Mouse (Mus musculus): ENCODE results near the gene Myl9.
A peak's percentile ranks its signal among the peaks of the same experiment; 100 is the strongest.

The Myl9 gene

DNA sequence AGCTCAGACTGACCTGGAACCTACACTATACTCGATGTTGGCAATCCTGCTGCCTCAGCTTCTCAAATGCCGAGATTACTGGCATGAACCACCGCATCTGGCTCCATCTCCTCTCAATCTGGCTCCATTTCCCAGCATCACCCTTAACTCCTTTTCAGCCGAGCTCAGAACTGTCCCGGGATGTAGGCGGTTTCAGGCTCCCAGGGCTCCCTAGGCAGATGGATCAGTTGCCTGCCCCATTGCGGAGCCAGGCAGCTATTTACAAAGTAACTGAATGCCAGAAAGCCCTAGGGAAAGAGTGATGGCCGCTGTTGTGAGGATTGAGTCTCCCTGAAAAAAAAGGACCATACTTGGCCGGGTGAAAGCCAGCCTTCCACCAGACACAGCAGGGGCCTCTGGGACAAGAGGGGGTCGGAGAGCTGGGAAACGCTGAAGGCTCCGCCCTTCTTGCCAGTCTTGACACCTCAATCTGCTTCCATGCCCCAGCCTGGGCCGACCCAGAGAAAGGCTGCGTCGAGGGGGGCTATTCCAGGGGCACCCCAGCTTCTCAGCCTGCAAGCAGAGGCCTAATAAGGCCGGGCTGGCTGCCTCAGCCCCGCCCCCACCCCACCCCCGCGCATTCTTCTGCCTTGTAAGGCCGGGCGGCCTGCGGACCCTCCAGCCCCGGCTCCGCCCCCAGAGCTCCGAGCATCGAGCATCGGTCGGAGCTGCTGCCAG lies at the start of gene Myl9:
TSS of gene Myl9 (plus strand) at position 683 of the 717 bp plus-strand sequence.
- DNase-seq (ENCODE audit: low spot score in 2 of 2), result no peak

GRCm38 (mm10) chr2:156726344-156726743 lies 48.9 kb upstream of the Myl9 start:
- DNase-seq (ENCODE audit: low spot score in 2 of 2), result no peak

GRCm38 (mm10) chr2:156726878-156727277 lies 48.3 kb upstream of the Myl9 start:
- DNase-seq (ENCODE audit: low spot score in 2 of 2), result no peak

DNA sequence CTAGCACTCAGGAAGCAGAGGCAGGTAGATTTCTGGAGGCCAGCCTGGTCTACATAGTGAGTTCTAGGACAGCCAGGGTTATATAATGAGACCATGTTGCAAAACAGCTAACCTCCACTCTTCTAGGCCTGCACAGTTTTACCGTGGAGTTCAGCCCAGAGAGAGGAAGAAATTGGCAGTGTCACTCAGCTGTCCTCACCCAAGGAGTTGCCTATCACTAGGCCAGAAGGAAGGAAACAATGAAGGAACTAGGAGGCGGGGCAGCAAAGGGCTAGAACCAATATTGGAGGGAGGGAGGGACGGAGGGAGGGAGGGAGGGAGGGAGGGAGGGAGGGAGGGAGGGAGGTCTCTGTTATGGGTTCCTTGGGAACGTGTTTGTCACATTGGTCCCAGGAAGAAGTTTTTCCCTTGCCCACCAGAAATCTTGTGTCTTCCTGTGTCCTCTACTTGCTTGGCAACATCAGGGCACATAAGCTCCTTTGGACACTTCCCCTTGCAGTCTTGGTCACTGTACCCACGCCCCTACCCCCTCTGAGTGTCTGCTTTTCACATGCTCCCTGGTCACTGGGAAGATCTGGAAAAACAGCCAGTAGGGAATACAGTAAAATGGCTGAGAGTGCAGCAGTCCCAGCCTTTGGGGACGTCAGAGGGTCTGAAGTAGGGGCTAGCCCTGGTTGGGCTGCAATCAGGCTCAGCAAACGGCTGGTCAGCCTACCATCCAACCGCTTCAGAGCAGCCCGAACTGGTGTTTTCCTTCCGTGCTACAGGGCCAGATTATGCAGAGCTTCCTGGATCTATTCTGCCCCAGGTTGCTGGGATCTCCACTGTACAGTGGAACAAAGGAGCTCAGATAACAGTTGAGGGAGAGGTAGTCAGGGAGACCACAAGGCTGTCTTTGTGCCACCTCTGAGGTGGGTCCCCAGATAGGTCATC lies 45.4 kb upstream of the Myl9 start:
- DNase-seq (ENCODE audit: low spot score in 2 of 2), result no peak

DNA sequence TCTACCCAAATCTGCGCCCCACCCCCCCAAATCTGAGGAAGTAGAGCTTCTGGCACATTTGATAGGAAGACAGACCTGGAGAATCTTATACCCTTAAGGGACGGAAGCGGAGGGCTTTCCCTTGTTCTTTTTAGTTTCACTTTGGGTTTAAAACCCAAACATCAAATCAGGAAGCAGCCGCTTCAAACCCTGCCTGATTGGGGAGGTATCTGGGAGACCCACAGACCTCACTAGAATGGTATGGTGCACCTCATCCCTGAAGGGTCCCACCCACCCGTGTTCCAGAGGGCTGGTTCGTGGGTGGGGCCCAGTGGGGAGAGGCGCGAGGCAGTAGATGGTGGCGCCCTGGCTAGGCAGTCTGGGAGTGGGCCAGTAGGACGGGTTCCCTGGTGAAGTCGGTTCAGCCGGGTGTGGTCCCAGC lies 44.7 kb upstream of the Myl9 start:
- no peak for DNase-seq (ENCODE audit: low spot score in 2 of 2)

DNA sequence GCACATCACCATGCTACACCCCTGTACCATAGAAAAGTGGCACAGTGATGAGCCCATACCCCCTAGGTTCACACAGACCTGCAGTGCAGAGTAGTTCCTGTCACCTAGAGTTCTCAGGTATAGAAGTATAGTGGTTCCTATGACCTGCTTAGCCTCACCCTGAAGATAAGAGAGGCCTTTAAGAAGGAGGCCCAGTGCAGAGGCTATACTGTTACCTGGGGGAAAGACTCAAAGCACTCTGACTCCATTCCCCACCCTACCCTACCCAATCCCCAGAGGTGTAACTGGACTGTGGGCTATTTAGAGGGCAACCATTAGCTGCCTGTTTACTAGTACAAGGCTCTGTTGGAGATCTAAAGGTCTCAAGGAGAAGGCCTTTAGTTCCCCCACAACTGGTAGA lies 43.6 kb upstream of the Myl9 start:
- DNase-seq (ENCODE audit: low spot score in 2 of 2), result no peak

DNA sequence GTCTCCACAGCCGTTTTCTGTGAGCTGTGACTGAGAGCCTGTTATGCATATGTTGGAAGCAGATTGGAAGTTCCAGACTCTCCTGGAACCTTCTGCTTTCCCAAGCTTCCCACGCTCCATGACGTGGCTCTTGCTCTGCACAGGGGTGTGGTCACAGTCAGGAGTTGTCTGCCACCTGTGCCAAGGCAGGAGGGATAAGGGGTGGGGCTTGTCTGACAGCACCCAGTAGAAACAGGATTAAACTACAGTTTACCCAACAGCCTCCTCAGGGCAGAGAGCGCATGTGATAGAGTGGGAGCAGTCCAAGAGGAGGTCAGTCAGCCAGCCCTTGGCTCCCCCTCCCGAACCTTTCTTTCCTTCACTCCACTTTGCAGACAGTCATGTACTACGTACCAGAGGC lies 43.1 kb upstream of the Myl9 start:
- peak; percentile 30 to 61 for DNase-seq (ENCODE audit: low spot score in 2 of 2)

- no peak for DNase-seq (ENCODE audit: low spot score in 2 of 2)
These were observed 39.4 kb upstream of the Myl9 start for GRCm38 (mm10) chr2:156735761-156736335.

- no peak for DNase-seq (ENCODE audit: low spot score in 2 of 2)
These were observed 38.4 kb upstream of the Myl9 start for GRCm38 (mm10) chr2:156736846-156737245.

GRCm38 (mm10) chr2:156737976-156738375 lies 37.2 kb upstream of the Myl9 start:
- DNase-seq (ENCODE audit: low spot score in 2 of 2), result no peak

DNA sequence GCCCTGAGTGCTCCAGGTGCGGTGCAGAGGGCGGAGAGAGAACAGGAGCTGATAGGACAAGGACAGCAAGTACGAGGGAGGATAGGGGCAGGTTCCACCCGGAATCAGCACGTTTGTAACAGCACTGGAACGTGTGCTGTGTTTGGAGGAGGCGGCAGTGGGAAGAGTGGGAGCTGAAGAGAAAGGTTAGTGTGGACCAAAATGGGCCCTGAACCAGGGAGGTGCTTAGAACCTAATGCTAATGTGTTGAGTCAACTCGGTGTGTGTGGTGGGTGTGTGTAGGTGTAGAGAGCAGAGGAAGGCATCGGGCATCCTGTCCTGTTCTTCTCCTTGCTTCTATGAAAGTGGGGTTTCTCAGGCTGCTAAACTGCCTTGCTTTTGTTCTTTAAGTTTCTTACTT lies 34.0 kb upstream of the Myl9 start:
- no peak for DNase-seq (ENCODE audit: low spot score in 2 of 2)

DNA sequence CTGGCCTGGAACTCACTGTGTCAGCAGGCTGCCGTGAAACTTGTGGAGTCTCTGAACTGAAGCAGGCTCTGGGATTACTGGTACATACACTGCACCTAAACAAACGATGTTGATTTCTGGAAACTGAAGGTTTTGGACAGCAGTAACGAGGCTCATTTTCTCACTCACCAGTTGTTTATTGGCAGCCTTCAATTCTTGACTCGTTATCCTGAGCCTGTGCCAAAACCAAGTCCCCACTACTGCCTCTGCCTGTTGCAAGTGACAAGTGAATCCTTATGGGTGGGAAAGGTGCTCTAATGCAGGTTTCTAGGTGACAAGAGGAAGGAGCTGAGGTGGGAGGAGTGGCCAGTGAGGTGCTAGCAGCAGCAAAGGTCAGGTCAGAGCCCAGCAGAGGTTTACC lies 33.2 kb upstream of the Myl9 start:
- no peak for DNase-seq (ENCODE audit: low spot score in 2 of 2)

DNA sequence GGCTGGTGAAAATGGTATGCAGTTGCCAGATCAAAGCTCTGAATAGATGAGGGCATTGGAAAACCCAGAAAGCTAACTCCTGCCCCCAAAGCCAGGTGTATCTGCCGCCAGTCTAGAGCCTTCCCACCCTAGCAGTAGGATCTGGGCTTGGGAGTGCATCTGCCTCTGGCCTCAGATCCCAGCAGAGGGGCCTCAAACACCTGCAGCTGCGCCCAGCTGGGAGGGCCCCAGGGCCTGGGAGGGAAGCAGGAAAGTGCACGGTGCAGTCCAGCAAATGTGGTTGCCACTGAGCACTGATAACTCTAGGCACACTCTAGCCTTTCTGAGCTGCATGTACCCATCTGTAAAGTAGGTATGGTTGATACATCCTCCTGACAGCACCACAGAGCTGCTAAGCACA lies 32.0 kb upstream of the Myl9 start:
- no peak for DNase-seq (ENCODE audit: low spot score in 2 of 2)

- DNase-seq (ENCODE audit: low spot score in 2 of 2), result no peak
These were observed 30.8 kb upstream of the Myl9 start for GRCm38 (mm10) chr2:156744414-156744813.

- DNase-seq (ENCODE audit: low spot score in 2 of 2), result no peak
These were observed 27.9 kb upstream of the Myl9 start for GRCm38 (mm10) chr2:156747315-156747714.

GRCm38 (mm10) chr2:156749687-156750086 lies 25.5 kb upstream of the Myl9 start:
- no peak for DNase-seq (ENCODE audit: low spot score in 2 of 2)

DNA sequence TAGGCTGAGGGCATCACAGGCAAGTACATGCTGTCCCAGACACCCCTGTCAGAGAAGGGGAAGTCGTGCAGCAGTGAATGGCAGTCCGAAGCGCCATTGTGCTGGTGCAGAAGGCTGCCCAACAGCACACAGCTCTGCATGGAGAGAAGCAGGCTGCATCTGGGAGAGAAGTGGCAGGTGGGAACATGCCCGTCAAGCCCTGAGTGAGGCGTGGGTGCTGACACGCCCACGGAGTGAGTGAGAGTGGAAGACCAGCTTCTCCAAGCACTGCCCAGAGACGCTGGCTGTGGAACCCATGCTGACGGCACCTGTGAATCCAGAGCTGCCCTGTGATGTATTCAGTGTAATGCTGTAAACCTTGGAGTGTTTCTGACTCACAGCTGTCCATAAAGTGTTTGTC lies 18.3 kb upstream of the Myl9 start:
- DNase-seq (ENCODE audit: low spot score in 2 of 2), result no peak

DNA sequence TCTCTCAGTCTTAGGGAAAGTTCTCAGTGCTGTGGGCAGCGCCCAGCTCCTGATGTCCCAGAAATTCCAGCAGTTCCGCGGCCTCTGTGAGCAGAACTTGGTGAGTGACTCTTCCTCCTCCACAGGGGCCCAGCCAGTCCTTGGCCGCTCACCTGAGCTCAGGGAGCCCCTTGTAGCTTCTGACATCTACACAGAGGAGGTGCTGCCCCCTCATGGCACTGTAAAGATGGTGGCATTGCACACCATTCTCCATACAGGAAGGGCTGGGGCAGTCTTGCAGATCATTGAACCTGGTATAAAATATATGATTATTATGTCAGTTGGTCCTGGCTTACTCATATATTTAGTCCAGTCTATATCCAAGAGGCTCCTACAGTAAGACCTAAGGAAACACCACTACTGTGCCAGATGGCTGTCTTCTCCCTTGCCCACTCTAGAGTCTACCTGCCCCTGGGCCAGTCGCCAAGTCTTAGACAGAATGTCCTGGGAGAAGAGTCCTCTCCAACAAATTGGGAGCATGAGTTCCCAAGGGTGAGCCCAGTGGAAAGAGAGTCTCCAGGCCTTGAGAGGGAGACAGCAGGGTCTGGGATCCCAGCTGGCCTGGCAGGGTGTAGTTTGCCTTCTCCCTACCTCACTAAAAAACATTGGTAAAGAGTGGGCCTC lies 14.2 kb upstream of the Myl9 start:
- DNase-seq (ENCODE audit: low spot score in 2 of 2), result no peak

GRCm38 (mm10) chr2:156761521-156762278 lies 13.5 kb upstream of the Myl9 start:
- DNase-seq (ENCODE audit: low spot score in 2 of 2), result no peak

GRCm38 (mm10) chr2:156762499-156762898 lies 12.7 kb upstream of the Myl9 start:
- no peak for DNase-seq (ENCODE audit: low spot score in 2 of 2)

- no peak for DNase-seq (ENCODE audit: low spot score in 2 of 2)
These were observed 12.1 kb upstream of the Myl9 start for GRCm38 (mm10) chr2:156763101-156763500.
